Mouse (Mus musculus) heart, embryonic 11.5 days (tissue): ENCODE data around the gene Cox4i1. TPM values are rescaled to one million over a fixed set of nuclear protein-coding genes. Genes with fewer than 3 reads are reported as not detected.

Experiments used
- ATAC-seq: fragments of 200-750 bp; cut with Nextera tagmentation; replicated peaks from 2 replicates; pipeline ENCODE4 v1.8.0; 2017; ENCODE audit warnings: moderate library complexity; ENCODE audit not compliant: insufficient number of reproducible peaks, low FRiP score, low TSS enrichment
- H3K27ac ChIP-seq: fragments of 300-500 bp; sonication (generic); 2 replicates; pipeline ENCODE4 v1.5.1; 2014; ENCODE audit warnings: mild to moderate bottlenecking, low read depth, low read length
- H3K27me3 ChIP-seq: fragments of 300-500 bp; sonication (generic); 2 replicates; pipeline ENCODE4 v1.6.1; 2014; ENCODE audit warnings: mild to moderate bottlenecking, low read length, mixed read lengths; ENCODE audit not compliant: control insufficient read depth, insufficient read depth
- H3K36me3 ChIP-seq: fragments of 300-500 bp; sonication (generic); 2 replicates; pipeline ENCODE4 v1.6.1; 2014; ENCODE audit warnings: mild to moderate bottlenecking, low read length, moderate library complexity, mixed read lengths; ENCODE audit not compliant: control insufficient read depth, insufficient read depth
- H3K4me1 ChIP-seq: fragments of 300-500 bp; sonication (generic); 2 replicates; pipeline ENCODE4 v1.6.1; 2014; ENCODE audit warnings: low read length; ENCODE audit not compliant: control insufficient read depth, insufficient read depth
- H3K4me2 ChIP-seq: fragments of 300-500 bp; sonication (generic); 2 replicates; pipeline ENCODE4 v1.6.1; 2014; ENCODE audit warnings: mild to moderate bottlenecking, moderate library complexity
- H3K4me3 ChIP-seq: fragments of 300-500 bp; sonication (generic); 2 replicates; pipeline ENCODE4 v1.5.1; 2014; ENCODE audit warnings: low read depth, low read length
- H3K9ac ChIP-seq: fragments of 300-500 bp; sonication (generic); 2 replicates; pipeline ENCODE4 v1.6.1; 2014; ENCODE audit warnings: mild to moderate bottlenecking, low read depth, low read length, moderate library complexity
- H3K9me3 ChIP-seq: fragments of 300-500 bp; sonication (generic); replicated peaks from 2 replicates; pipeline ENCODE4 v1.6.1; 2016; ENCODE audit warnings: low read length; ENCODE audit not compliant: control insufficient read depth
- WGBS: fragments of 180-500 bp; shearing (Covaris S2); extraction: QIAGEN DNeasy Blood & Tissue Kit; methylation state at CpG from one replicate; pipeline ENCODE4 v1.1.7; 2014; ENCODE audit not compliant: insufficient replicate concordance; 5-methylcytosine and 5-hydroxymethylcytosine counted together
- polyA plus RNA-seq: library from polyadenylated mRNA; unstranded; fragments of >200 nt; fragmentation: Nextera tagmentation; extraction: Ambion mirVana; gene quantifications from 2 replicates; pipeline ENCODE4 v1.2.1, GENCODE M21; 2014

Gene Cox4i1
- polyA plus RNA-seq, 1 experiment from 2014 or later, result 1,603 TPM

- 16% methylated on average over 10 of the region's 10 CpGs for WGBS
- Histone ChIP-seq H3K9ac (no peak overlapping the region), H3K9me3 (no peaks in the 10 kb centered on the region), H3K4me2 (no peak overlapping the region), H3K27ac (no peak overlapping the region), H3K36me3 (no peaks in the 10 kb centered on the region), H3K4me1 (no peaks in the 10 kb centered on the region; the same call in 1 of the 2 replicates), H3K27me3 (peaks cover 8% of the 10 kb centered on the region), H3K4me3 (no peak overlapping the region)
- no peak for ATAC-seq
Measured at GRCm38 (mm10) chr8:120683602-120684001, 15.6 kb downstream of the Cox4i1 start.

- no peak for ATAC-seq
- 57% methylated on average over 5 of the region's 5 CpGs for WGBS
- Histone ChIP-seq H3K27me3 (peaks cover 12% of the 10 kb centered on the region), H3K4me2 (no peak overlapping the region), H3K27ac (no peak overlapping the region), H3K4me3 (no peak overlapping the region), H3K9ac (no peak overlapping the region), H3K9me3 (no peaks in the 10 kb centered on the region), H3K4me1 (no peaks in the 10 kb centered on the region; the same call in 1 of the 2 replicates), H3K36me3 (no peaks in the 10 kb centered on the region)
Measured at GRCm38 (mm10) chr8:120684082-120684481, 16.1 kb downstream of the Cox4i1 start.

GRCm38 (mm10) chr8:120685097-120685496 is 17.1 kb downstream of the Cox4i1 start:
- no peak overlapping the region for H3K9ac ChIP-seq

GRCm38 (mm10) chr8:120685591-120685990 is 17.6 kb downstream of the Cox4i1 start:
- no peak overlapping the region for H3K4me2 ChIP-seq
- H3K4me1 ChIP-seq, result no peaks in the 10 kb centered on the region; the same call in 1 of the 2 replicates
- 82% methylated on average over 8 of the region's 8 CpGs for WGBS
- ATAC-seq, result no peak
- H3K27me3 ChIP-seq, result peaks cover 12% of the 10 kb centered on the region
- no peaks in the 10 kb centered on the region for H3K36me3 ChIP-seq
- H3K4me3 ChIP-seq, result no peak overlapping the region
- H3K9ac ChIP-seq, result no peak overlapping the region
- H3K9me3 ChIP-seq, result no peaks in the 10 kb centered on the region
- H3K27ac ChIP-seq, result no peak overlapping the region

More at GRCm38 (mm10) chr8:120685097-120685496, 17.1 kb downstream of the Cox4i1 start:
- Histone ChIP-seq H3K36me3 (no peaks in the 10 kb centered on the region), H3K4me1 (no peaks in the 10 kb centered on the region; the same call in 1 of the 2 replicates), H3K4me2 (no peak overlapping the region), H3K27me3 (peaks cover 12% of the 10 kb centered on the region), H3K9me3 (no peaks in the 10 kb centered on the region), H3K4me3 (no peak overlapping the region), H3K27ac (no peak overlapping the region)
- ATAC-seq, result no peak
- WGBS, result 62% methylated on average over 5 of the region's 5 CpGs

- no peaks in the 10 kb centered on the region; the same call in 1 of the 2 replicates for H3K4me1 ChIP-seq
- 81% methylated on average over 13 of the region's 13 CpGs for WGBS
- no peaks in the 10 kb centered on the region for H3K9me3 ChIP-seq
- no peak overlapping the region for H3K4me3 ChIP-seq
- H3K4me2 ChIP-seq, result no peak overlapping the region
- no peak overlapping the region for H3K9ac ChIP-seq
- no peaks in the 10 kb centered on the region for H3K36me3 ChIP-seq
- H3K27ac ChIP-seq, result no peak overlapping the region
- no peak for ATAC-seq
- H3K27me3 ChIP-seq, result peaks cover 12% of the 10 kb centered on the region
Measured at GRCm38 (mm10) chr8:120686051-120686450, 18.0 kb downstream of the Cox4i1 start.

- no peak overlapping the region for H3K4me2 ChIP-seq
- WGBS, result 79% methylated on average over 5 of the region's 5 CpGs
- no peak overlapping the region for H3K27ac ChIP-seq
- no peak for ATAC-seq
- no peaks in the 10 kb centered on the region for H3K9me3 ChIP-seq
- no peak overlapping the region for H3K4me3 ChIP-seq
- peaks cover 10% of the 10 kb centered on the region; the same call in 1 of the 2 replicates for H3K27me3 ChIP-seq
- no peaks in the 10 kb centered on the region for H3K36me3 ChIP-seq
- no peaks in the 10 kb centered on the region; the same call in 1 of the 2 replicates for H3K4me1 ChIP-seq
- no peak overlapping the region for H3K9ac ChIP-seq
Measured at GRCm38 (mm10) chr8:120686576-120686975, 18.6 kb downstream of the Cox4i1 start.

GRCm38 (mm10) chr8:120687786-120688185 is 19.8 kb downstream of the Cox4i1 start:
- H3K9ac ChIP-seq, result no peak overlapping the region

GRCm38 (mm10) chr8:120688511-120688910 is 20.5 kb downstream of the Cox4i1 start:
- Histone ChIP-seq H3K36me3 (no peaks in the 10 kb centered on the region), H3K27me3 (peaks cover 10% of the 10 kb centered on the region; the same call in 1 of the 2 replicates), H3K27ac (no peak overlapping the region), H3K9me3 (no peaks in the 10 kb centered on the region), H3K4me1 (no peaks in the 10 kb centered on the region; the same call in 1 of the 2 replicates), H3K9ac (no peak overlapping the region), H3K4me2 (no peak overlapping the region), H3K4me3 (no peak overlapping the region)
- ATAC-seq, result no peak
- WGBS, result 81% methylated on average over 7 of the region's 7 CpGs

More at GRCm38 (mm10) chr8:120687786-120688185, 19.8 kb downstream of the Cox4i1 start:
- Histone ChIP-seq H3K27me3 (peaks cover 10% of the 10 kb centered on the region; the same call in 1 of the 2 replicates), H3K4me3 (no peak overlapping the region), H3K36me3 (no peaks in the 10 kb centered on the region), H3K4me2 (no peak overlapping the region), H3K9me3 (no peaks in the 10 kb centered on the region), H3K4me1 (no peaks in the 10 kb centered on the region; the same call in 1 of the 2 replicates), H3K27ac (no peak overlapping the region)
- WGBS, result 50% methylated on average over 8 of the region's 8 CpGs
- no peak for ATAC-seq

GRCm38 (mm10) chr8:120692934-120693333 is 24.9 kb downstream of the Cox4i1 start:
- Histone ChIP-seq H3K4me3 (no peak overlapping the region), H3K4me2 (no peak overlapping the region), H3K27ac (no peak overlapping the region), H3K4me1 (peaks cover 14% of the 10 kb centered on the region), H3K36me3 (no peaks in the 10 kb centered on the region), H3K9ac (no peak overlapping the region), H3K27me3 (peaks cover 10% of the 10 kb centered on the region; the same call in 1 of the 2 replicates), H3K9me3 (no peaks in the 10 kb centered on the region)
- 49% methylated on average over 4 of the region's 4 CpGs for WGBS
- no peak for ATAC-seq
